Mouse (Mus musculus) E14TG2a.4 (cell line): ENCODE measurements around the gene Spock2.

Source experiments
- CTCF ChIP-seq: conservative IDR thresholded peaks from 2 replicates; pipeline ENCODE4 v1.5.1; 2014; ENCODE audit warnings: low read length
- NANOG ChIP-seq: IDR thresholded peaks from 2 replicates; pipeline ENCODE4 v1.6.1; 2014; ENCODE audit warnings: borderline replicate concordance, low read length, mixed read lengths
- POU5F1 ChIP-seq: IDR thresholded peaks from 2 replicates; pipeline ENCODE4 v1.6.1; 2014; ENCODE audit warnings: low read length, borderline replicate concordance

DNA sequence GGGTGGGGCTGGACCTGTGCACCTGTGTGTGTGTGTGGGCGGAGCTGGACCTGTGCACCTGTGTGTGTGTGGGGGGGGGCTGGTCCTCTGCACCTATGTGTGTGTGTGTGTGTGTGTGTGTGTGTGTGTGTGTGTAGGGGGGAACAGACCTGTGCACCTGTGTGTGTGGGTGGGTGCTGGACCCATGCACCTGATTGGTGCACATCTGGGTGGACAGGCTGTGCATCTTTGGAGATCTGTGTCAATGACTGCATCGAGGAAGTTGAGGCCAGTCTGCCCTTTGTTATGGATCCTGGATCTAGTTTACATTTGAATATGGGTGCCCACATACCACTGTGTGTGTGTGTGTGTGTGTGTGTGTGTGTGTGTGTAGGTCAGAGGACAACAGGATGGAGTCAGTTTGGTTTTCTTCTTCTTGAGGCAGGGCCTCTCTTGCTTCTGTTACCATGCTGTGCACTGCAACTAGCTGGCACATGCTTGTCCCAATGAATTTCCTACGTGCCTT is 35.7 kb downstream of the Spock2 start:
- TF ChIP-seq CTCF (no peak), NANOG (no peak), POU5F1 (peak; percentile 65; the same call in 1 of the 2 replicates)
